Mouse (Mus musculus) ES-Bruce4 (cell line): ENCODE results near the gene Otogl.

ENCODE experiments used
- CTCF ChIP-seq: IDR thresholded peaks from one replicate; pipeline ENCODE4 v1.8.1; 2011; ENCODE audit warnings: low read depth, low read length
- POLR2A ChIP-seq: IDR thresholded peaks from one replicate; pipeline ENCODE4 v1.8.1; 2011; ENCODE audit warnings: low read length; ENCODE audit not compliant: insufficient read depth

DNA sequence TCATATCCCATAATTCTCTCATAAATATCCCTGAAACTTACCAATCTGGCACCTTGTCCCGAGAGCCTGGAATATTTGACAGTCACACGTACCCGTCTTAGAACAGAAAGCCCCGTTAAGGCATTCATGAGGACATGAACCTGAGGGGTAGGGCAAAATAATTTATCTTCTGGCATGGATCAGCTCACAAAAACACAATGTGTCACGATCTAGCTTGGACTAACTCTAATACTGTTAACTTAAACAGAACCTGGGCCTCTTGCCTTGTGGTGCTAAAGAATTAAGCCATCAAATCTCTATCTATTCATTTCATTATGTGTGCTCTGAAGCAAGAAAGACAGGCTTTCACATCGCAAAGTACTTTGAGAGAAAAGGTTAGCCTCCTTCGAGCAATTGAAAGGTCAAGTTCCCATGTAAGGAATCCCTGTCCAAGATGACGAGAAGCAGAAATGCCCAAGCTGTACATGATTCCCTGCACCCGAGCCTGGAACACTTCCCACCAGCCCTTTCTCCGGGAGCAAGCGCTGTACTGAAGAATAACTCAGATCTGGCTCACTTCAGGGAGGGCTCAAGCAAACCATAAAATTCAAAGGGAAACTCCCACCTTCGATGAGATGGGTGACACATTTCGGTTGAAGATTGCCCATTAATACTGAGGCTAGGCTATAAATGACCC, 10.6 kb downstream of the Otogl start:
- no peak for TF ChIP-seq CTCF
- no peak for TF ChIP-seq POLR2A
